Mouse (Mus musculus) testis, adult 2 months (tissue): Measurements from ENCODE around the gene Hoxa13. TPM values are rescaled to one million over a fixed set of nuclear protein-coding genes. Genes with fewer than 3 reads are reported as not detected.

ENCODE experiments used
- H3K27ac ChIP-seq: fragments of 200-500 bp; 2 replicates; pipeline ENCODE4 v1.5.1; 2012; ENCODE audit warnings: low read depth, low read length; ENCODE audit not compliant: control insufficient read depth, insufficient read depth
- H3K27me3 ChIP-seq: fragments of 200-500 bp; 2 replicates; pipeline ENCODE4 v1.6.1; 2012; ENCODE audit warnings: mild to moderate bottlenecking, low read length, moderate library complexity; ENCODE audit not compliant: control insufficient read depth, insufficient read depth
- H3K36me3 ChIP-seq: fragments of 200-500 bp; 2 replicates; pipeline ENCODE4 v1.6.1; 2012; ENCODE audit warnings: mild to moderate bottlenecking, low read length; ENCODE audit not compliant: control insufficient read depth, insufficient read depth
- H3K4me1 ChIP-seq: fragments of 200-500 bp; 2 replicates; pipeline ENCODE4 v1.6.1; 2012; ENCODE audit warnings: low read length; ENCODE audit not compliant: control insufficient read depth, insufficient read depth
- H3K4me3 ChIP-seq: fragments of 200-500 bp; 2 replicates; pipeline ENCODE4 v1.5.1; 2012; ENCODE audit warnings: low read depth, mild to moderate bottlenecking, low read length, moderate library complexity, mixed read lengths; ENCODE audit not compliant: control insufficient read depth
- CTCF ChIP-seq: fragments of 200-500 bp; IDR thresholded peaks from 2 replicates; pipeline ENCODE4 v1.5.1; 2012; ENCODE audit warnings: low read depth, mild to moderate bottlenecking, inconsistent platforms, low read length, moderate library complexity; ENCODE audit not compliant: control insufficient read depth, insufficient read depth, insufficient replicate concordance
- POLR2A ChIP-seq: fragments of 200-500 bp; IDR thresholded peaks from 2 replicates; pipeline ENCODE4 v1.6.1; 2012; ENCODE audit warnings: low read depth, mild to moderate bottlenecking, inconsistent platforms, low read length, moderate library complexity; ENCODE audit not compliant: control insufficient read depth
- polyA plus RNA-seq: library from polyadenylated mRNA; depleted of rRNA; stranded (reverse); fragments of >200 nt; gene quantifications from 2 replicates; pipeline ENCODE4 v1.2.3, GENCODE M21; 2012; rRNA removed

Hoxa13 gene
- polyA plus RNA-seq = not detected in 2 replicates

GRCm38 (mm10) chr6:52260654-52261575 lies at the start of gene Hoxa13:
Gene Hoxa13 (minus strand): TSS chr6:52260880.
- Histone ChIP-seq H3K27ac (no peak within 1 kb of the TSS), H3K4me3 (peak within 1 kb of the TSS; percentile 55), H3K4me1 (peaks cover 10% of the 10 kb centered on the region), H3K36me3 (no peaks in the 10 kb centered on the region), H3K27me3 (peaks cover 16% of the 10 kb centered on the region)
- no peak for TF ChIP-seq CTCF
- no peak for TF ChIP-seq POLR2A

DNA sequence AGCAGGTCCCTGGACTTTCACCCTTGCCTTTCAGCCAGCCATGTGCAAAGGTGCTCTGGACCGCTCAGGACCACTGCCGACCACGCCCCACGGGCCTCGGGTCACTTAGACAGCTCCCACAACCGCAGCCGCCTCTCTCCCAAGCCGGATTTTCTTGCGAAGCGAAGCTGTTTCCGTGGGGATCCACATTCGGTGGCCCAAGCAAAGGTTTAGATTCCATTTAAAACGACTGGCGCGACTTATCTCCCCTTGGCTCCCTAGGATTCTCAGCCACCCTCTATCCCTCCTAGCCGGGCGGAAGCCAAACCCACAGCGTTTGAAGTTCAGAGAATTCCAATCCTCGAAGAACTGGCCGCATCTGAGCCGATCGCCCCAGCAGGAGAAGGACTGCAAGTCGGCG lies 49.7 kb upstream of the Hoxa13 start:
- peaks cover 14% of the 10 kb centered on the region for H3K4me1 ChIP-seq

GRCm38 (mm10) chr6:52309766-52310165 lies 49.1 kb upstream of the Hoxa13 start:
- Histone ChIP-seq H3K4me3 (no peak overlapping the region), H3K36me3 (no peaks in the 10 kb centered on the region), H3K27me3 (peaks cover 9% of the 10 kb centered on the region), H3K27ac (no peak overlapping the region), H3K4me1 (peaks cover 14% of the 10 kb centered on the region)
- TF ChIP-seq POLR2A (no peak), CTCF (no peak)

More for the DNA sequence above, 49.7 kb upstream of the Hoxa13 start:
- no peaks in the 10 kb centered on the region for H3K36me3 ChIP-seq
- H3K27me3 ChIP-seq = peaks cover 9% of the 10 kb centered on the region
- no peak overlapping the region for H3K4me3 ChIP-seq
- no peak for TF ChIP-seq POLR2A
- no peak for TF ChIP-seq CTCF
- no peak overlapping the region for H3K27ac ChIP-seq

- H3K27ac ChIP-seq = no peak overlapping the region
- TF ChIP-seq CTCF (peak; percentile 20; the same call in 1 of the 2 replicates), POLR2A (no peak)
- H3K36me3 ChIP-seq = no peaks in the 10 kb centered on the region
- H3K4me3 ChIP-seq = peak overlapping the region; percentile 10
- H3K4me1 ChIP-seq = peaks cover 10% of the 10 kb centered on the region
- H3K27me3 ChIP-seq = no peaks in the 10 kb centered on the region; the same call in none of the 2 replicates
These were observed 45.3 kb upstream of the Hoxa13 start for GRCm38 (mm10) chr6:52305877-52306389.

GRCm38 (mm10) chr6:52303426-52303825 lies 42.7 kb upstream of the Hoxa13 start:
- no peaks in the 10 kb centered on the region for H3K36me3 ChIP-seq
- H3K4me1 ChIP-seq = peaks cover 2% of the 10 kb centered on the region; the same call in 1 of the 2 replicates
- no peak overlapping the region for H3K4me3 ChIP-seq
- TF ChIP-seq CTCF (no peak), POLR2A (no peak)
- no peak overlapping the region for H3K27ac ChIP-seq
- H3K27me3 ChIP-seq = no peaks in the 10 kb centered on the region

- TF ChIP-seq POLR2A (no peak), CTCF (no peak)
These were observed 40.1 kb upstream of the Hoxa13 start for GRCm38 (mm10) chr6:52300806-52301205.

GRCm38 (mm10) chr6:52298511-52298910 lies 37.8 kb upstream of the Hoxa13 start:
- TF ChIP-seq POLR2A = no peak
- no peak for TF ChIP-seq CTCF
- peak overlapping the region; percentile 50; the same call in 1 of the 2 replicates for H3K4me3 ChIP-seq
- H3K27ac ChIP-seq = no peak overlapping the region
- no peaks in the 10 kb centered on the region for H3K4me1 ChIP-seq
- H3K27me3 ChIP-seq = no peaks in the 10 kb centered on the region
- no peaks in the 10 kb centered on the region for H3K36me3 ChIP-seq

More at GRCm38 (mm10) chr6:52300806-52301205, 40.1 kb upstream of the Hoxa13 start:
- H3K36me3 ChIP-seq = no peaks in the 10 kb centered on the region
- no peak overlapping the region for H3K4me3 ChIP-seq
- H3K4me1 ChIP-seq = peaks cover under 1% of the 10 kb centered on the region; the same call in 1 of the 2 replicates
- no peaks in the 10 kb centered on the region for H3K27me3 ChIP-seq
- no peak overlapping the region for H3K27ac ChIP-seq
